Mouse (Mus musculus) spleen, adult 2 months (tissue): ENCODE data around the gene Gm3625. TPM values are rescaled to one million over a fixed set of nuclear protein-coding genes. Genes with fewer than 3 reads are reported as not detected.

Experiments used
- DNase-seq, 2 experiments: peaks; one replicate each; pipeline versions ENCODE4 v3.0.0 to v3.0.0-alpha.2; 2012 to 2021; ENCODE audit warnings: low spot score in 2 of 2, low read depth in 1 of 2
- H3K27ac ChIP-seq: fragments of 200-500 bp; 2 replicates; pipeline ENCODE4 v1.5.1; 2012; ENCODE audit warnings: low read length, inconsistent platforms; ENCODE audit not compliant: insufficient read depth
- H3K27me3 ChIP-seq: fragments of 200-500 bp; 2 replicates; pipeline ENCODE4 v1.6.1; 2012; ENCODE audit warnings: mild to moderate bottlenecking, moderate library complexity, low read length, inconsistent platforms; ENCODE audit not compliant: control insufficient read depth, insufficient read depth
- H3K36me3 ChIP-seq: fragments of 200-500 bp; 2 replicates; pipeline ENCODE4 v1.6.1; 2012; ENCODE audit warnings: mild to moderate bottlenecking, low read length, inconsistent platforms; ENCODE audit not compliant: control insufficient read depth, insufficient read depth
- H3K4me1 ChIP-seq: fragments of 200-500 bp; 2 replicates; pipeline ENCODE4 v1.6.1; 2011; ENCODE audit warnings: inconsistent platforms; ENCODE audit not compliant: control insufficient read depth, insufficient read depth, insufficient read length
- H3K4me3 ChIP-seq: fragments of 200-500 bp; 2 replicates; pipeline ENCODE4 v1.5.1; 2011; ENCODE audit warnings: mild to moderate bottlenecking, inconsistent platforms; ENCODE audit not compliant: insufficient read depth, insufficient read length; ENCODE audit errors: extremely low read depth
- CTCF ChIP-seq: fragments of 200-500 bp; IDR thresholded peaks from 2 replicates; pipeline ENCODE4 v1.5.1; 2011; ENCODE audit warnings: mild to moderate bottlenecking, inconsistent platforms; ENCODE audit not compliant: insufficient read depth, insufficient read length, insufficient replicate concordance; ENCODE audit errors: extremely low read depth
- POLR2A ChIP-seq: fragments of 200-500 bp; IDR thresholded peaks from 2 replicates; pipeline ENCODE4 v1.6.1; 2011; ENCODE audit warnings: low read depth, low read length, inconsistent platforms
- WGBS: fragments of 180-500 bp; shearing (Covaris S2); methylation state at CpG from one replicate; pipeline ENCODE4 v1.1.7; 2018; 5-methylcytosine and 5-hydroxymethylcytosine counted together
- polyA plus RNA-seq: library from polyadenylated mRNA; depleted of rRNA; stranded (reverse); fragments of >200 nt; gene quantifications from 2 replicates; pipeline ENCODE4 v1.2.3, GENCODE M21; 2012; rRNA removed

Gene Gm3625
- not detected in 2 replicates for polyA plus RNA-seq

DNA sequence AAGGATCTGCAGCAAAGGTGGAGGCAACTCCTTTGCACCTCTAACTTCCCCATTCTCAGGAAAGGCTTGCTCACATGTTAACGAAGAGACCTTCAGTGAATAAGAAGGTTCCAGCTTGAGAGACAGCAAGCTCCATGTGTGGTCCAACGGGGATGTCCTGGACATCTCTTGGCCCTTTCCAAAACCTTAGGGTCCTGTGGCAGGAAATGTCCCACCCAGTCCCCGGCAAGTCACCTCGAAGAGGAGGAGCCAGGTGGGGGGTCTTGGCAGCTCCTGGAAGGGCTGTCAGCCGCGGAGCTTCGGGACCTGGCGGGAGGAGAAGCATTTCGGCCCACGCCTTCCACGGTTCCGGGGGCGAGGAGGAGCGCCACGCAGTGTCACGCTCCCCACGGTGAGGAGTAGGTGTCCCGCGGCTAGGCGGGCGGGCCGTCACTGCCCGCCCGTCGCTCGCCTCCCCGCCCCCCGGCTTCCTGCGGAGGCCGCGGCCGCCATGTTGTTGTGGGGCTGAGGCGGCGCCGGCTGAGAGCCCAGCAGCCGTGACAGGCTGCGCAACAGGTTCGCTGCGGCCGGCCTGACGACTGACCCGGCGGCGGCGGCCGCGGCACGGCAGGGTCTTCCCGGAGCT, at the start of gene Gm3625, which contains the start of gene Itsn2:
Gene Gm3625, minus strand, starts transcription at position 387 of the 625 bp plus-strand sequence.
Gene Itsn2, plus strand, starts transcription at position 98 of the 625 bp plus-strand sequence.
- H3K27me3 ChIP-seq = no peaks in the 10 kb centered on the region
- no peak for TF ChIP-seq CTCF
- TF ChIP-seq POLR2A = peak; percentile 80
- peak within 1 kb of the TSS; percentile 98 for H3K27ac ChIP-seq
- under 1% methylated on average over 44 of the region's 49 CpGs for WGBS
- H3K36me3 ChIP-seq = no peaks in the 10 kb centered on the region
- peak; percentile 45 to 77 for DNase-seq
- H3K4me3 ChIP-seq = peak within 1 kb of the TSS; percentile 93
- peaks cover 13% of the 10 kb centered on the region for H3K4me1 ChIP-seq

DNA sequence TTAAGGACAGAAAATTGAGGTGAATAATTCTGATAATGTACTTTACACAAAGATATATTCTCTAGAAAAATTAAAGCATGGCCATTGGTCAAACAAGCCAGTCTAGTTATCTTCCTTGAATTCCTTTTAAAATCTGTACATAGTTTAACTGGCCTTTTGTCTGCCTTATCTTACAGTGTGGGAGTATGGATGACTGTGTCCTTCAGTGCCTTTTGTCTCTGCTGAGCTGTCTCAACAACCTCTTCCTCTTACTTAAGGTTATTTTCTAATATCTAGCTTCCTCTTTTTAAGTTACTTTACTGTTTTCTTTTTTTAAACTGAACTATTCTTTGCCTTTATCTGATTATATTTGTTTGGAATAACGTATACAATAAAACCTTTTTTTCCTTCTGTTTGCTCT, 48.0 kb upstream of the Gm3625 start:
- Histone ChIP-seq H3K27ac (0 out of 2 replicates have a peak overlapping the region, but pooled peaks have one; percentile 12), H3K4me1 (peaks cover 3% of the 10 kb centered on the region), H3K27me3 (no peaks in the 10 kb centered on the region), H3K36me3 (peaks cover 30% of the 10 kb centered on the region), H3K4me3 (no peak overlapping the region)
- TF ChIP-seq CTCF (no peak), POLR2A (no peak)
- 85% methylated on average over 1 of the region's 1 CpGs for WGBS
- no peak for DNase-seq

DNA sequence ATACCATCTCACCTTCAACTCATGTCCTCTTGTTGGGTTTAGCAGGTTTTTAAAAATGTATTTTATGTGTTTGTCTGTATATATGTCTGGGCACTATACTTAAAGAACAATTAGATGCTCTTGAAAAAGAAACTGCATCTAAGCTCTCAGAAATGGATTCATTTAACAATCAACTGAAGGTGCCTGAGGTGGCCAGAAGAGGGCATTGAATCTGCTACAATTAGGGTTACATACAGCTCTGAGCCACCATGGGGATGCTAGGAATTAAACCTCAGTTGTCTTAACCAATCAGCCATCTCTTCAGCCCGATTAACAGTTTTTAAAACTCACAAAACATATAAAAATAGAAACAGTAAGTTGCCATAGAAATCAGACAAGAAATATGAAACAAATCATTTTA, 45.7 kb upstream of the Gm3625 start:
- H3K27ac ChIP-seq = no peak overlapping the region
- H3K4me3 ChIP-seq = no peak overlapping the region
- no peaks in the 10 kb centered on the region for H3K27me3 ChIP-seq
- DNase-seq = no peak
- TF ChIP-seq POLR2A = no peak
- TF ChIP-seq CTCF = no peak
- H3K36me3 ChIP-seq = peaks cover 33% of the 10 kb centered on the region
- peaks cover 3% of the 10 kb centered on the region for H3K4me1 ChIP-seq
- 83% methylated on average over 1 of the region's 1 CpGs for WGBS

DNA sequence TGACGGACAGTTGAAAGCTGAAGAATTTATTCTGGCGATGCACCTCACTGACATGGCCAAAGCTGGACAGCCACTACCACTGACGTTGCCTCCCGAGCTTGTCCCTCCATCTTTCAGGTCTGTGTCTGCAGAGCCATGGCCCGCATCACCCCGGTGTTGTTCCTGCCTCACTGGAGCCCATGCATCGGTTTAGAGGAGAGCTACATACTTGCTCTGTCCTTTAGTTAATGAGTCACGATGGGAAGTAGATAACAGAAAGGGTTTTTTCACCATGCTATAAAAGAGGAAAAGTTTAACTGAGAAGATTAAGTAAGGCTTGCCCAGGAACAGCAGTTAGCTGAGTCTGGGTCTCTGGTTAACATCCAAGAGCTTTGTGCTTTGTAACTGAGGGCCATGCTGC, 40.2 kb upstream of the Gm3625 start:
- no peak for TF ChIP-seq POLR2A
- no peak for TF ChIP-seq CTCF
- no peaks in the 10 kb centered on the region for H3K4me1 ChIP-seq
- no peak overlapping the region for H3K4me3 ChIP-seq
- WGBS = 95% methylated on average over 8 of the region's 8 CpGs
- no peak for DNase-seq
- no peak overlapping the region for H3K27ac ChIP-seq
- no peaks in the 10 kb centered on the region for H3K27me3 ChIP-seq
- peaks cover 34% of the 10 kb centered on the region for H3K36me3 ChIP-seq

DNA sequence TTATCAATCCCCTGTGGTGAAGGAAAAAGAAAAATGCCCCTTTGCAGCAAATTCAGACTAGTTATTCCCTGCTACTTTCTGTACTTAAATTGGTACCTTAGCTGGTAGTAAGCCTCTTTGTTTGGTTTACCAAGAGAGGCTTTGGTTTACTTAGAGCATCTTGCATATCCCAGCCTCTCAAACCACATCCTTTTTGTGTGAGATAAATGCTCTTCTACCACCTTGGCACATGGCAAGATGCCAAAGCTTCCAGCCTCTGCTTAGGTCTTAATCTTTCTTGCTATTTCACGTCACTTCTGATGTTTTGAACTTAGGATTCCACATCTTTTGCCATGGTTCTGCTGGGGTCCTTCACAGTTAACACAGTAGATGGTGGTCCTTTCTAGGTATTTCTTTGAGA, 31.5 kb upstream of the Gm3625 start:
- Histone ChIP-seq H3K4me3 (no peak overlapping the region), H3K4me1 (0 out of 2 replicates have a peak, but pooled peaks cover 2% of the 10 kb centered on the region), H3K27me3 (no peaks in the 10 kb centered on the region), H3K36me3 (peaks cover 11% of the 10 kb centered on the region), H3K27ac (no peak overlapping the region)
- 59% methylated on average over 1 of the region's 1 CpGs for WGBS
- DNase-seq = peak in 1 of 2 experiments; percentile 11
- TF ChIP-seq CTCF = no peak
- TF ChIP-seq POLR2A = no peak

DNA sequence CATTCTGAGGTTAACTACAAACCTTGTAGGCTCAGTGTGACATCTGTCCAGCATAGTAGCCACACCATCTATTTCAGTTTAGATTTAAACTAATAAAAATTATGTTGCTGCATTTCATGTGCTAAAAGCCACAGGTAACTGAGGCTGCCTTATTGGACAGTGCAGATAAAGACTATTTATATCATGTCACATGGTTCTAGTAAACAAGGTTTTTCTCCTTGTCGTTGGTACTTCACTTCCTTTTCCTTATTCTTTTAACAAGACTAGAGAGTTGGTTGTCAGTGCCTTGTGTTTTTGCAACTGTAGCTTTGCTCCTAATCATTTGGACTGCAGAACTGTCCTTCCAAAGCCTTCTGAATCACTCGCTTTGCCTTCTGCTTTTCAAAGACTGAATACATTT, 22.0 kb upstream of the Gm3625 start:
- no peaks in the 10 kb centered on the region for H3K27me3 ChIP-seq
- no peak overlapping the region for H3K27ac ChIP-seq
- no peak overlapping the region for H3K4me3 ChIP-seq
- no peaks in the 10 kb centered on the region for H3K36me3 ChIP-seq
- no peaks in the 10 kb centered on the region; the same call in 1 of the 2 replicates for H3K4me1 ChIP-seq
- TF ChIP-seq POLR2A = no peak
- no peak for TF ChIP-seq CTCF
- DNase-seq = no peak
- WGBS = 42% methylated on average over 2 of the region's 2 CpGs

DNA sequence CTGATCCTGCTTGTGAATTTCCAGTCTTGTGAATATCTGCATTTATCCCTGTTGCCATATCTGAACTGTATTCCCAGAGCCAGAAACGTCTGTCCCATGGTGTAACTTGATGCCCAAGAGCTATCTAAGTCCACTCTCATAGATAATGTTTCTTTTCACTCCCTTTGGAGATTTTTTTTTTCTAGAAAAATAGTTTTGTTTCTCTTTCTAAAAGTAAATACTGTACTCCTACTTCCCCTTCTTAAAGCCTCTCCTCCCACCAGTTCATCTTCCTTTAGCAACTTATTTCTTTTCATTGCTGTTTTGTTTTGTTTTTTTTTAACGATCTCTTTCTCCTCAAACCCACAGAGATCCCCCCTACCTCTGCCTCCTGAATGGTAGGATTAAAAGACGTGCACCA, 13.9 kb upstream of the Gm3625 start:
- no peak overlapping the region for H3K4me3 ChIP-seq
- no peaks in the 10 kb centered on the region for H3K27me3 ChIP-seq
- WGBS = 37% methylated on average over 3 of the region's 3 CpGs
- H3K4me1 ChIP-seq = peaks cover 11% of the 10 kb centered on the region; the same call in 1 of the 2 replicates
- no peaks in the 10 kb centered on the region for H3K36me3 ChIP-seq
- no peak for DNase-seq
- no peak for TF ChIP-seq CTCF
- TF ChIP-seq POLR2A = no peak
- peak overlapping the region; percentile 53; the same call in 1 of the 2 replicates for H3K27ac ChIP-seq
